Mouse (Mus musculus) limb, embryonic 15.5 days (tissue): ENCODE measurements around the gene Tcf7l2. TPM values are rescaled to one million over a fixed set of nuclear protein-coding genes. Genes with fewer than 3 reads are reported as not detected.

Experiments used
- ATAC-seq: fragments of 200-750 bp; cut with Nextera tagmentation; 2 replicates; pipeline ENCODE4 v1.8.0; 2017; ENCODE audit warnings: low read depth, moderate TSS enrichment; ENCODE audit not compliant: insufficient number of reproducible peaks, low FRiP score, low TSS enrichment
- H3K27ac ChIP-seq: fragments of 300-500 bp; sonication (generic); 2 replicates; pipeline ENCODE4 v1.5.1; 2015; ENCODE audit warnings: moderate library complexity, mild to moderate bottlenecking, inconsistent platforms
- H3K27me3 ChIP-seq: fragments of 300-500 bp; sonication (generic); 2 replicates; pipeline ENCODE4 v1.6.1; 2015; ENCODE audit warnings: inconsistent platforms
- H3K36me3 ChIP-seq: fragments of 300-500 bp; sonication (generic); 2 replicates; pipeline ENCODE4 v1.6.1; 2015; ENCODE audit warnings: inconsistent platforms
- H3K4me1 ChIP-seq: fragments of 300-500 bp; sonication (generic); 2 replicates; pipeline ENCODE4 v1.6.1; 2015; ENCODE audit warnings: inconsistent platforms
- H3K4me2 ChIP-seq: fragments of 300-500 bp; sonication (generic); 2 replicates; pipeline ENCODE4 v1.6.1; 2015; ENCODE audit warnings: mild to moderate bottlenecking, inconsistent platforms
- H3K4me3 ChIP-seq: fragments of 300-500 bp; sonication (generic); 2 replicates; pipeline ENCODE4 v1.5.1; 2015; ENCODE audit warnings: mild to moderate bottlenecking, inconsistent platforms
- H3K9ac ChIP-seq: fragments of 300-500 bp; sonication (generic); 2 replicates; pipeline ENCODE4 v1.6.1; 2015; ENCODE audit warnings: inconsistent platforms
- H3K9me3 ChIP-seq: fragments of 300-500 bp; sonication (generic); 2 replicates; pipeline ENCODE4 v1.6.1; 2016; ENCODE audit warnings: inconsistent platforms
- WGBS: fragments of 180-500 bp; shearing (Covaris S2); methylation state at CpG from one replicate; pipeline ENCODE4 v1.1.7; 2015; 5-methylcytosine and 5-hydroxymethylcytosine counted together
- polyA plus RNA-seq: library from polyadenylated mRNA; unstranded; fragments of >200 nt; fragmentation: Nextera tagmentation; extraction: Ambion mirVana; gene quantifications from 2 replicates; pipeline ENCODE4 v1.2.1, GENCODE M21; 2015

Gene Tcf7l2
- polyA plus RNA-seq, 1 experiment from 2014 or later = 90.5 TPM

GRCm38 (mm10) chr19:55761086-55761485 lies 19.5 kb downstream of the Tcf7l2 start:
- no peaks in the 10 kb centered on the region for H3K27me3 ChIP-seq
- no peaks in the 10 kb centered on the region for H3K9me3 ChIP-seq
- no peak overlapping the region for H3K27ac ChIP-seq
- WGBS = 69% methylated on average over 5 of the region's 5 CpGs
- H3K9ac ChIP-seq = no peak overlapping the region
- peaks cover 11% of the 10 kb centered on the region; the same call in 1 of the 2 replicates for H3K36me3 ChIP-seq
- H3K4me3 ChIP-seq = no peak overlapping the region
- no peak overlapping the region for H3K4me2 ChIP-seq
- no peak for ATAC-seq
- peaks cover 38% of the 10 kb centered on the region for H3K4me1 ChIP-seq

GRCm38 (mm10) chr19:55762187-55762586 lies 20.6 kb downstream of the Tcf7l2 start:
- no peak overlapping the region for H3K27ac ChIP-seq
- no peak overlapping the region for H3K4me2 ChIP-seq
- H3K4me1 ChIP-seq = peaks cover 33% of the 10 kb centered on the region
- no peaks in the 10 kb centered on the region for H3K27me3 ChIP-seq
- 90% methylated on average over 3 of the region's 3 CpGs for WGBS
- no peak for ATAC-seq
- no peaks in the 10 kb centered on the region for H3K9me3 ChIP-seq
- peaks cover 7% of the 10 kb centered on the region; the same call in 1 of the 2 replicates for H3K36me3 ChIP-seq
- no peak overlapping the region for H3K4me3 ChIP-seq
- no peak overlapping the region for H3K9ac ChIP-seq

- H3K4me1 ChIP-seq = peaks cover 41% of the 10 kb centered on the region
- 71% methylated on average over 11 of the region's 11 CpGs for WGBS
- no peaks in the 10 kb centered on the region for H3K27me3 ChIP-seq
- H3K27ac ChIP-seq = no peak overlapping the region
- H3K9me3 ChIP-seq = no peaks in the 10 kb centered on the region
- no peak for ATAC-seq
- H3K36me3 ChIP-seq = peaks cover 5% of the 10 kb centered on the region; the same call in 1 of the 2 replicates
- H3K4me2 ChIP-seq = no peak overlapping the region
- no peak overlapping the region for H3K4me3 ChIP-seq
- no peak overlapping the region for H3K9ac ChIP-seq
Measured at GRCm38 (mm10) chr19:55765814-55766213, 24.2 kb downstream of the Tcf7l2 start.

GRCm38 (mm10) chr19:55767104-55767503 lies 25.5 kb downstream of the Tcf7l2 start:
- no peak overlapping the region for H3K9ac ChIP-seq
- ATAC-seq = no peak
- peaks cover 45% of the 10 kb centered on the region for H3K4me1 ChIP-seq
- no peaks in the 10 kb centered on the region for H3K9me3 ChIP-seq
- no peak overlapping the region for H3K4me3 ChIP-seq
- no peak overlapping the region for H3K27ac ChIP-seq
- H3K36me3 ChIP-seq = peaks cover 3% of the 10 kb centered on the region; the same call in 1 of the 2 replicates
- H3K4me2 ChIP-seq = no peak overlapping the region
- no peaks in the 10 kb centered on the region for H3K27me3 ChIP-seq
- WGBS = 49% methylated on average over 6 of the region's 6 CpGs

- ATAC-seq = no peak
- 14% methylated on average over 2 of the region's 2 CpGs for WGBS
- Histone ChIP-seq H3K9me3 (no peaks in the 10 kb centered on the region), H3K36me3 (no peaks in the 10 kb centered on the region), H3K4me2 (no peak overlapping the region), H3K27ac (no peak overlapping the region), H3K4me1 (peaks cover 46% of the 10 kb centered on the region), H3K4me3 (no peak overlapping the region), H3K27me3 (no peaks in the 10 kb centered on the region), H3K9ac (no peak overlapping the region)
Measured at GRCm38 (mm10) chr19:55767579-55767978, 26.0 kb downstream of the Tcf7l2 start.

GRCm38 (mm10) chr19:55768246-55768645 lies 26.6 kb downstream of the Tcf7l2 start:
- Histone ChIP-seq H3K36me3 (no peaks in the 10 kb centered on the region), H3K9me3 (no peaks in the 10 kb centered on the region), H3K27ac (peak overlapping the region; percentile 17; the same call in 1 of the 2 replicates), H3K9ac (no peak overlapping the region), H3K4me1 (peaks cover 52% of the 10 kb centered on the region), H3K4me3 (no peak overlapping the region), H3K4me2 (no peak overlapping the region), H3K27me3 (no peaks in the 10 kb centered on the region)
- WGBS = 46% methylated on average over 11 of the region's 11 CpGs
- no peak for ATAC-seq

- no peak overlapping the region for H3K9ac ChIP-seq
- H3K9me3 ChIP-seq = no peaks in the 10 kb centered on the region
- H3K4me3 ChIP-seq = no peak overlapping the region
- WGBS = 40% methylated on average over 11 of the region's 11 CpGs
- H3K27me3 ChIP-seq = no peaks in the 10 kb centered on the region
- no peak for ATAC-seq
- H3K4me2 ChIP-seq = no peak overlapping the region
- H3K36me3 ChIP-seq = no peaks in the 10 kb centered on the region
- H3K4me1 ChIP-seq = peaks cover 53% of the 10 kb centered on the region
- peak overlapping the region; percentile 24; the same call in 1 of the 2 replicates for H3K27ac ChIP-seq
Measured at GRCm38 (mm10) chr19:55768889-55769288, 27.3 kb downstream of the Tcf7l2 start.

- Histone ChIP-seq H3K36me3 (no peaks in the 10 kb centered on the region), H3K9ac (no peak overlapping the region), H3K4me1 (peaks cover 41% of the 10 kb centered on the region), H3K4me3 (no peak overlapping the region), H3K9me3 (no peaks in the 10 kb centered on the region), H3K27ac (peak overlapping the region; percentile 18; the same call in 1 of the 2 replicates), H3K4me2 (no peak overlapping the region), H3K27me3 (no peaks in the 10 kb centered on the region)
- WGBS = 54% methylated on average over 4 of the region's 4 CpGs
- no peak for ATAC-seq
Measured at GRCm38 (mm10) chr19:55774334-55774733, 32.7 kb downstream of the Tcf7l2 start.

- ATAC-seq = no peak
- H3K4me2 ChIP-seq = no peak overlapping the region
- H3K9ac ChIP-seq = no peak overlapping the region
- H3K27ac ChIP-seq = 0 out of 2 replicates have a peak overlapping the region, but pooled peaks have one; percentile 22
- H3K9me3 ChIP-seq = no peaks in the 10 kb centered on the region
- no peaks in the 10 kb centered on the region for H3K27me3 ChIP-seq
- H3K4me1 ChIP-seq = peaks cover 45% of the 10 kb centered on the region
- H3K4me3 ChIP-seq = no peak overlapping the region
- H3K36me3 ChIP-seq = no peaks in the 10 kb centered on the region
- 57% methylated on average over 7 of the region's 7 CpGs for WGBS
Measured at GRCm38 (mm10) chr19:55774824-55775223, 33.2 kb downstream of the Tcf7l2 start.

GRCm38 (mm10) chr19:55779871-55780270 lies 38.3 kb downstream of the Tcf7l2 start:
- WGBS = 62% methylated on average over 10 of the region's 10 CpGs

GRCm38 (mm10) chr19:55781087-55781486 lies 39.5 kb downstream of the Tcf7l2 start:
- ATAC-seq = no peak
- WGBS = 71% methylated on average over 10 of the region's 10 CpGs
- peaks cover 60% of the 10 kb centered on the region for H3K4me1 ChIP-seq

More at GRCm38 (mm10) chr19:55779871-55780270, 38.3 kb downstream of the Tcf7l2 start:
- H3K27me3 ChIP-seq = no peaks in the 10 kb centered on the region
- no peaks in the 10 kb centered on the region for H3K9me3 ChIP-seq
- H3K4me3 ChIP-seq = no peak overlapping the region
- ATAC-seq = no peak
- H3K9ac ChIP-seq = no peak overlapping the region
- H3K36me3 ChIP-seq = peaks cover 4% of the 10 kb centered on the region; the same call in 1 of the 2 replicates
- no peak overlapping the region for H3K27ac ChIP-seq
- H3K4me1 ChIP-seq = peaks cover 52% of the 10 kb centered on the region
- H3K4me2 ChIP-seq = no peak overlapping the region

GRCm38 (mm10) chr19:55781681-55782080 lies 40.1 kb downstream of the Tcf7l2 start:
- no peak overlapping the region for H3K4me3 ChIP-seq
- H3K36me3 ChIP-seq = peaks cover 9% of the 10 kb centered on the region; the same call in 1 of the 2 replicates
- no peak overlapping the region for H3K4me2 ChIP-seq
- ATAC-seq = no peak
- no peak overlapping the region for H3K9ac ChIP-seq
- peaks cover 60% of the 10 kb centered on the region for H3K4me1 ChIP-seq
- no peaks in the 10 kb centered on the region for H3K9me3 ChIP-seq
- 65% methylated on average over 8 of the region's 8 CpGs for WGBS
- H3K27ac ChIP-seq = no peak overlapping the region
- H3K27me3 ChIP-seq = no peaks in the 10 kb centered on the region

More at GRCm38 (mm10) chr19:55781087-55781486, 39.5 kb downstream of the Tcf7l2 start:
- Histone ChIP-seq H3K27me3 (no peaks in the 10 kb centered on the region), H3K9ac (no peak overlapping the region), H3K36me3 (peaks cover 4% of the 10 kb centered on the region; the same call in 1 of the 2 replicates), H3K4me3 (no peak overlapping the region), H3K4me2 (no peak overlapping the region), H3K9me3 (no peaks in the 10 kb centered on the region), H3K27ac (no peak overlapping the region)
